In the genomic region with DNA sequence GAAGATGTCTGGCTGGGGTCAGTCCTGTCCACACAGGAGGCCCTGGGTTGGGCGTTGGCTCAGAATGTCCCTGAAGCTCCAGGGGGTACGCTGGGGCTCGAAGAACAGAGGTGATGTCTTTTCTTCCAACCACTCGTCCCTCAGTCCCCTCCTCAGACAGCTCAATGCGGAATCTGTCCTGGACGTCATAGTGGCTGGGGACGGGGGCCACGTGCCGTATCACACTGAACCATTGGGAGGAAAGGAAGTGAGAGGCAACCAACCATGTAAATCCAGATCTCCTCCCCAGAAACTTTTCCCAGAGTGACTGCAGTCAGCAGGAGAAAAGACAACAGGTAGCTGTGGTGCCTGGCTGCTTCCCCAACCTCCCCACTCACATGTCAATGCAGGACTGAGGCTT, we compare ENCODE assay signal across 8 mouse cellular contexts. TPM values are rescaled to one million over a fixed set of nuclear protein-coding genes. Genes with fewer than 3 reads are reported as not detected.
DNase-seq lines count a peak whose midpoint lies in the region; ATAC-seq and TF ChIP-seq lines count a peak whose summit lies in the region.

No protein-coding gene starts in this region.

- TF ChIP-seq POLR2A in kidney, adult 2 months (IDR thresholded peaks at IDR 0.05; ENCODE audit: low read depth, low read length), result no peak

- peak overlapping the region; percentile 86 for H3K4me2 ChIP-seq in hindbrain, embryonic 16.5 days (ENCODE audit: low read length)
- peak overlapping the region; percentile 68 for H3K4me2 ChIP-seq in midbrain, embryonic 14.5 days (ENCODE audit: low read length)

- H3K9me3 ChIP-seq in hindbrain, embryonic 16.5 days (ENCODE audit: control insufficient read depth, low read length), result no peaks in the 10 kb centered on the region
- no peaks in the 10 kb centered on the region for H3K9me3 ChIP-seq in midbrain, embryonic 14.5 days (ENCODE audit: control insufficient read depth, low read length)

- no peaks in the 10 kb centered on the region for H3K27me3 ChIP-seq in kidney, adult 2 months (replicated peaks; ENCODE audit: control insufficient read depth, insufficient read depth, low read length)
- H3K27me3 ChIP-seq in hindbrain, embryonic 16.5 days (replicated peaks; ENCODE audit: control insufficient read depth, insufficient read depth, low read length), result no peaks in the 10 kb centered on the region
- no peaks in the 10 kb centered on the region for H3K27me3 ChIP-seq in midbrain, embryonic 14.5 days (ENCODE audit: control insufficient read depth, insufficient read depth, low read length)

- no peak for TF ChIP-seq CTCF in kidney, adult 2 months (conservative IDR thresholded peaks at IDR 0.05; ENCODE audit: insufficient read depth, insufficient read length, low read depth, low read length)

- peak overlapping the region; percentile 86 for H3K9ac ChIP-seq in hindbrain, embryonic 16.5 days (ENCODE audit: low read depth, low read length)
- peak overlapping the region; percentile 67 for H3K9ac ChIP-seq in midbrain, embryonic 14.5 days (replicated peaks; ENCODE audit: low read length)

- H3K36me3 ChIP-seq in kidney, adult 2 months (ENCODE audit: control insufficient read depth, insufficient read depth, low read length), result no peaks in the 10 kb centered on the region
- H3K36me3 ChIP-seq in hindbrain, embryonic 16.5 days (ENCODE audit: control insufficient read depth, insufficient read depth, low read length), result peaks cover 2% of the 10 kb centered on the region
- H3K36me3 ChIP-seq in midbrain, embryonic 14.5 days (ENCODE audit: control insufficient read depth, insufficient read depth, low read length), result peaks cover 10% of the 10 kb centered on the region

- no peak for DNase-seq in kidney, adult 2 months
- no peak for DNase-seq in kidney, adult 9 months
- no peak for DNase-seq in midbrain, embryonic 14.5 days
- no peak for DNase-seq in layer of hippocampus, adult 18-20 months (ENCODE audit: low spot score in 2 of 2)
- no peak for DNase-seq in frontal cortex, adult 2 months (ENCODE audit: extremely low spot score in 1 of 2, low spot score in 1 of 2)
- DNase-seq in spleen, adult 18-20 months, result no peak

- no peak for ATAC-seq in hindbrain, embryonic 16.5 days
- no peak for ATAC-seq in midbrain, embryonic 14.5 days (ENCODE audit: low FRiP score, low TSS enrichment)

- H3K27ac ChIP-seq in kidney, adult 2 months (ENCODE audit: insufficient read depth, low read depth, low read length), result no peak overlapping the region
- H3K27ac ChIP-seq in brown adipose tissue, adult 24 weeks (replicated peaks; ENCODE audit: low read depth, low read length), result no peak overlapping the region
- no peak overlapping the region for H3K27ac ChIP-seq in hindbrain, embryonic 16.5 days (ENCODE audit: low read depth, low read length)
- H3K27ac ChIP-seq in midbrain, embryonic 14.5 days (replicated peaks; ENCODE audit: low read depth, low read length), result no peak overlapping the region

- peak overlapping the region; percentile 72 for H3K4me3 ChIP-seq in kidney, adult 2 months (ENCODE audit: insufficient read depth, low read depth, low read length)
- peak overlapping the region; percentile 92 for H3K4me3 ChIP-seq in brown adipose tissue, adult 24 weeks (ENCODE audit: insufficient read depth, low read depth, low read length)
- H3K4me3 ChIP-seq in hindbrain, embryonic 16.5 days (ENCODE audit: low read length), result peak overlapping the region; percentile 63
- peak overlapping the region; percentile 72 for H3K4me3 ChIP-seq in midbrain, embryonic 14.5 days (replicated peaks; ENCODE audit: low read depth, low read length)

- WGBS in kidney, adult 2 months, result 23% methylated on average over 9 of the region's 9 CpGs
- 56% methylated on average over 9 of the region's 9 CpGs for WGBS in hindbrain, embryonic 16.5 days
- WGBS in midbrain, embryonic 14.5 days, result 50% methylated on average over 9 of the region's 9 CpGs

- peaks cover 11% of the 10 kb centered on the region; the same call in 1 of the 2 replicates for H3K4me1 ChIP-seq in kidney, adult 2 months (ENCODE audit: control insufficient read depth, insufficient read depth, low read length)
- peaks cover 10% of the 10 kb centered on the region for H3K4me1 ChIP-seq in brown adipose tissue, adult 24 weeks (ENCODE audit: control insufficient read depth, insufficient read depth, insufficient read length, low read length)
- peaks cover 16% of the 10 kb centered on the region for H3K4me1 ChIP-seq in hindbrain, embryonic 16.5 days (ENCODE audit: control insufficient read depth, insufficient read depth, low read depth, low read length)
- H3K4me1 ChIP-seq in midbrain, embryonic 14.5 days (ENCODE audit: control insufficient read depth, insufficient read depth, low read length), result peaks cover 11% of the 10 kb centered on the region

RNA-seq across cellular contexts. Expression of gene Mospd3, which starts 1.3 kb away (rescaled TPM):
- polyA plus RNA-seq in kidney, adult 2 months (2012; rRNA removed), result 84.2 and 86.6 TPM in 2 replicates
- 31.1 and 45.9 TPM in 2 replicates for polyA plus RNA-seq in brown adipose tissue, adult 24 weeks (2012; ENCODE audit: insufficient read depth, insufficient read length, missing spikeins)
- 60.0 and 63.4 TPM in 2 replicates for polyA plus RNA-seq in hindbrain, embryonic 16.5 days (2015; fragmentation: Nextera tagmentation; extraction: Ambion mirVana)
- polyA plus RNA-seq in midbrain, embryonic 14.5 days (2014; fragmentation: Nextera tagmentation; extraction: Ambion mirVana), result 67.2 and 83.9 TPM in 2 replicates
- total RNA-seq in layer of hippocampus, adult 18-20 months (2021), result 10 to 100 TPM; 20.9 to 25.2 TPM
- polyA plus RNA-seq in frontal cortex, adult 2 months (2012; rRNA removed), result 46.1 and 59.6 TPM in 2 replicates

RNA-seq across cellular contexts. Expression of gene Pcolce, which starts 14.0 kb away (rescaled TPM):
- polyA plus RNA-seq in kidney, adult 2 months (2012; rRNA removed), result 160 and 179 TPM in 2 replicates
- 66.8 and 89.9 TPM in 2 replicates for polyA plus RNA-seq in brown adipose tissue, adult 24 weeks (2012; ENCODE audit: insufficient read depth, insufficient read length, missing spikeins)
- 23.3 and 25.7 TPM in 2 replicates for polyA plus RNA-seq in hindbrain, embryonic 16.5 days (2015; fragmentation: Nextera tagmentation; extraction: Ambion mirVana)
- polyA plus RNA-seq in midbrain, embryonic 14.5 days (2014; fragmentation: Nextera tagmentation; extraction: Ambion mirVana), result 3.0 and 11.7 TPM in 2 replicates
- total RNA-seq in layer of hippocampus, adult 18-20 months (2021), result 1 to 10 TPM; 6.1 to 7.5 TPM
- 14.3 and 17.0 TPM in 2 replicates for polyA plus RNA-seq in frontal cortex, adult 2 months (2012; rRNA removed)

RNA-seq across cellular contexts. Expression of gene Fbxo24, which starts 29.2 kb away (rescaled TPM):
- 0.20 and 0.41 TPM in 2 replicates for polyA plus RNA-seq in kidney, adult 2 months (2012; rRNA removed)
- polyA plus RNA-seq in brown adipose tissue, adult 24 weeks (2012; ENCODE audit: insufficient read depth, insufficient read length, missing spikeins), result not detected in 2 replicates
- not detected in 2 replicates for polyA plus RNA-seq in hindbrain, embryonic 16.5 days (2015; fragmentation: Nextera tagmentation; extraction: Ambion mirVana)
- polyA plus RNA-seq in midbrain, embryonic 14.5 days (2014; fragmentation: Nextera tagmentation; extraction: Ambion mirVana), result 0.09 and 0.18 TPM in 2 replicates
- under 1 TPM; 0.20 to 0.47 TPM for total RNA-seq in layer of hippocampus, adult 18-20 months (2021)
- 0.30 and 0.36 TPM in 2 replicates for polyA plus RNA-seq in frontal cortex, adult 2 months (2012; rRNA removed)

RNA-seq across cellular contexts. Expression of gene Lrch4, which starts 29.3 kb away (rescaled TPM):
- polyA plus RNA-seq in kidney, adult 2 months (2012; rRNA removed), result 39.4 and 45.5 TPM in 2 replicates
- 11.5 and 13.6 TPM in 2 replicates for polyA plus RNA-seq in brown adipose tissue, adult 24 weeks (2012; ENCODE audit: insufficient read depth, insufficient read length, missing spikeins)
- polyA plus RNA-seq in hindbrain, embryonic 16.5 days (2015; fragmentation: Nextera tagmentation; extraction: Ambion mirVana), result 14.9 and 21.6 TPM in 2 replicates
- polyA plus RNA-seq in midbrain, embryonic 14.5 days (2014; fragmentation: Nextera tagmentation; extraction: Ambion mirVana), result 18.1 and 21.9 TPM in 2 replicates
- 10 to 100 TPM; 18.9 to 24.2 TPM for total RNA-seq in layer of hippocampus, adult 18-20 months (2021)
- 15.6 and 19.9 TPM in 2 replicates for polyA plus RNA-seq in frontal cortex, adult 2 months (2012; rRNA removed)

RNA-seq across cellular contexts. Expression of gene Gm20605, which starts 29.4 kb away (rescaled TPM):
- polyA plus RNA-seq in kidney, adult 2 months (2012; rRNA removed), result 12.2 and 19.8 TPM in 2 replicates
- polyA plus RNA-seq in brown adipose tissue, adult 24 weeks (2012; ENCODE audit: insufficient read depth, insufficient read length, missing spikeins), result 0.95 and 2.3 TPM in 2 replicates
- polyA plus RNA-seq in hindbrain, embryonic 16.5 days (2015; fragmentation: Nextera tagmentation; extraction: Ambion mirVana), result 7.4 and 7.6 TPM in 2 replicates
- polyA plus RNA-seq in midbrain, embryonic 14.5 days (2014; fragmentation: Nextera tagmentation; extraction: Ambion mirVana), result 4.4 and 6.0 TPM in 2 replicates
- total RNA-seq in layer of hippocampus, adult 18-20 months (2021), result 10 to 100 TPM; 13.5 to 21.4 TPM
- 13.3 and 14.4 TPM in 2 replicates for polyA plus RNA-seq in frontal cortex, adult 2 months (2012; rRNA removed)
